Mouse (Mus musculus) liver, embryonic 15.5 days (tissue): ENCODE measurements around the gene Gm27021. TPM values are rescaled to one million over a fixed set of nuclear protein-coding genes. Genes with fewer than 3 reads are reported as not detected.

Source experiments
- ATAC-seq: fragments of 200-750 bp; cut with Nextera tagmentation; 2 replicates; pipeline ENCODE4 v1.8.0; 2017; ENCODE audit warnings: moderate number of reproducible peaks, mild to moderate bottlenecking, moderate library complexity; ENCODE audit not compliant: insufficient read depth
- H3K27ac ChIP-seq: fragments of 300-500 bp; sonication (generic); replicated peaks from 2 replicates; pipeline ENCODE4 v1.5.1; 2015; ENCODE audit warnings: mild to moderate bottlenecking, inconsistent platforms
- H3K27me3 ChIP-seq: fragments of 300-500 bp; sonication (generic); 2 replicates; pipeline ENCODE4 v1.6.1; 2015; ENCODE audit warnings: mild to moderate bottlenecking, inconsistent platforms
- H3K36me3 ChIP-seq: fragments of 300-500 bp; sonication (generic); replicated peaks from 2 replicates; pipeline ENCODE4 v1.6.1; 2015; ENCODE audit warnings: moderate library complexity, mild to moderate bottlenecking, inconsistent platforms
- H3K4me1 ChIP-seq: fragments of 300-500 bp; sonication (generic); replicated peaks from 2 replicates; pipeline ENCODE4 v1.6.1; 2015; ENCODE audit warnings: inconsistent platforms
- H3K4me2 ChIP-seq: fragments of 300-500 bp; sonication (generic); 2 replicates; pipeline ENCODE4 v1.6.1; 2015; ENCODE audit warnings: moderate library complexity, mild to moderate bottlenecking, inconsistent platforms
- H3K4me3 ChIP-seq: fragments of 300-500 bp; sonication (generic); replicated peaks from 2 replicates; pipeline ENCODE4 v1.5.1; 2015; ENCODE audit warnings: mild to moderate bottlenecking, inconsistent platforms
- H3K9ac ChIP-seq: fragments of 300-500 bp; sonication (generic); 2 replicates; pipeline ENCODE4 v1.6.1; 2015; ENCODE audit warnings: moderate library complexity, mild to moderate bottlenecking, inconsistent platforms
- H3K9me3 ChIP-seq: fragments of 300-500 bp; sonication (generic); replicated peaks from 2 replicates; pipeline ENCODE4 v1.6.1; 2016; ENCODE audit warnings: inconsistent platforms
- WGBS: fragments of 180-500 bp; shearing (Covaris S2); methylation state at CpG from one replicate; pipeline ENCODE4 v1.1.7; 2015; ENCODE audit warnings: mixed read lengths; ENCODE audit not compliant: insufficient replicate concordance; 5-methylcytosine and 5-hydroxymethylcytosine counted together
- polyA plus RNA-seq: library from polyadenylated mRNA; unstranded; fragments of >200 nt; fragmentation: Nextera tagmentation; extraction: Ambion mirVana; gene quantifications from 2 replicates; pipeline ENCODE4 v1.2.1, GENCODE M21; 2015

Gm27021 gene
- polyA plus RNA-seq, 1 experiment from 2014 or later: 0.35 TPM

GRCm38 (mm10) chr8:120563851-120564837, 103.7 kb downstream of the Gm27021 start:
- peaks cover 43% of the 10 kb centered on the region for H3K4me1 ChIP-seq
- H3K27ac ChIP-seq: peak overlapping the region; percentile 42
- no peaks in the 10 kb centered on the region for H3K27me3 ChIP-seq
- H3K4me2 ChIP-seq: no peak overlapping the region
- no peak overlapping the region for H3K9ac ChIP-seq
- no peaks in the 10 kb centered on the region for H3K9me3 ChIP-seq
- peaks cover 97% of the 10 kb centered on the region for H3K36me3 ChIP-seq
- peak; percentile 40 for ATAC-seq
- WGBS: 59% methylated on average over 20 of the region's 20 CpGs
- H3K4me3 ChIP-seq: no peak overlapping the region

GRCm38 (mm10) chr8:120563348-120563724, 104.5 kb downstream of the Gm27021 start:
- no peak overlapping the region for H3K4me3 ChIP-seq
- WGBS: 47% methylated on average over 8 of the region's 8 CpGs
- peaks cover 43% of the 10 kb centered on the region for H3K4me1 ChIP-seq
- no peaks in the 10 kb centered on the region for H3K27me3 ChIP-seq
- H3K4me2 ChIP-seq: no peak overlapping the region
- peak overlapping the region; percentile 42 for H3K27ac ChIP-seq
- no peaks in the 10 kb centered on the region for H3K9me3 ChIP-seq
- H3K9ac ChIP-seq: no peak overlapping the region
- H3K36me3 ChIP-seq: peaks cover 97% of the 10 kb centered on the region
- ATAC-seq: peak; percentile 3; the same call in 1 of the 2 replicates

DNA sequence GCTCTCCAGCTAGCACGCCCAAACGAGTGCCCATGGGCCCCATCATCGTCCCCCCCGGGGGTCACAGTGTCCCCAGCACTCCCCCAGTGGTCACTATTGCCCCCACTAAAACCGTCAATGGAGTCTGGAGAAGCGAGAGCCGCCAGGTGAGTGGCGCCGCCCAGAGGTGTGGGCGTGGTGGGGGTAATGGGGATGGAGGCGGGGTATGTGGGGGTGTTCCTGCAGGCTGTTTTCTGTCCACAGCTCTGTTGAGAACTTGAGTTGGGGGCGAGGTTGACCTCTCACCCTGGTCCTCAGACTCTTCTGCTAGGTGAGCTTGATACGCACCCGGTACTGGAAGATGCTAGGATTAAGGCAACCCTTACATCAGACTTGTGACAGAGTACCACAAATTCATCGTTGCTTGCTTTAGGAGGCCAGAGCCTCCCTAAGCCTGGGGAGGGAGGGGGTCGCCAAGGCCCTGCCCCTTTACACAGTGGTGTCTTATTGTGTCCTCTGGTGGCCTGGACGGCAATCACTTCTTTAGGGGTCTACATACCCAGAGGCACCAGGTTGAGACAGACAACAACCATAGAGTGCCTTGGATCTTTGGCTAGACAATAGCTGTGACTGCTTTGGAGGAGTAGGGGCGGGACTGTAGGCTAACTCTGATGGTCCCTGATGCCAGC, 105.1 kb downstream of the Gm27021 start:
- 84% methylated on average over 18 of the region's 18 CpGs for WGBS
- no peaks in the 10 kb centered on the region for H3K9me3 ChIP-seq
- H3K27me3 ChIP-seq: no peaks in the 10 kb centered on the region
- peaks cover 43% of the 10 kb centered on the region for H3K4me1 ChIP-seq
- no peak for ATAC-seq
- H3K4me3 ChIP-seq: no peak overlapping the region
- no peak overlapping the region for H3K4me2 ChIP-seq
- H3K36me3 ChIP-seq: peaks cover 97% of the 10 kb centered on the region
- H3K9ac ChIP-seq: no peak overlapping the region
- peak overlapping the region; percentile 42 for H3K27ac ChIP-seq

- peaks cover 52% of the 10 kb centered on the region for H3K4me1 ChIP-seq
- H3K9me3 ChIP-seq: no peaks in the 10 kb centered on the region
- H3K27ac ChIP-seq: no peak overlapping the region
- H3K27me3 ChIP-seq: no peaks in the 10 kb centered on the region
- no peak overlapping the region for H3K4me2 ChIP-seq
- 76% methylated on average over 22 of the region's 22 CpGs for WGBS
- no peak overlapping the region for H3K9ac ChIP-seq
- no peak for ATAC-seq
- H3K4me3 ChIP-seq: no peak overlapping the region
- H3K36me3 ChIP-seq: peaks cover 96% of the 10 kb centered on the region
Measured at GRCm38 (mm10) chr8:120561539-120562435, 106.1 kb downstream of the Gm27021 start.

DNA sequence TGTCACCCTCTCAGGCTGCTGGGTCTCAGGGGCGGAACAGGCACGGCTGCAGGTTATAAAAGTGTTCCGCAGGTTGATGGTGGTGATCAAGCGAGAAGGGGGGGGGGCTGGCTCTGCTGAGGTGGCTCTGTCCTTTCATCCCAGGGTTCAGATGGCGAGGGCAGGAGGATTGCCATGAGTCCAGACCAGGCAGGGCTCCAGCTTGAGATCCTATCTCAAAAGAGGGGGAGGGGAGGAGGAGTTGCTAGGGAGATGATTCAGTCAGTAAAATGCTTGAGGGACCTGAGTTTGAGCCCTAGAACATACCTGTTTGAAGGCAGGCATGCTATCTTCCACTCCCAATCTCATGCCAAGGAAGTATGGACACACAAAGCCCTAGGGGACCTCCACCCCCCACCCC, 107.3 kb downstream of the Gm27021 start:
- no peaks in the 10 kb centered on the region for H3K27me3 ChIP-seq
- no peak for ATAC-seq
- 83% methylated on average over 5 of the region's 5 CpGs for WGBS
- H3K27ac ChIP-seq: no peak overlapping the region
- peaks cover 96% of the 10 kb centered on the region for H3K36me3 ChIP-seq
- no peak overlapping the region for H3K9ac ChIP-seq
- no peak overlapping the region for H3K4me2 ChIP-seq
- no peak overlapping the region for H3K4me3 ChIP-seq
- no peaks in the 10 kb centered on the region for H3K9me3 ChIP-seq
- peaks cover 65% of the 10 kb centered on the region for H3K4me1 ChIP-seq

DNA sequence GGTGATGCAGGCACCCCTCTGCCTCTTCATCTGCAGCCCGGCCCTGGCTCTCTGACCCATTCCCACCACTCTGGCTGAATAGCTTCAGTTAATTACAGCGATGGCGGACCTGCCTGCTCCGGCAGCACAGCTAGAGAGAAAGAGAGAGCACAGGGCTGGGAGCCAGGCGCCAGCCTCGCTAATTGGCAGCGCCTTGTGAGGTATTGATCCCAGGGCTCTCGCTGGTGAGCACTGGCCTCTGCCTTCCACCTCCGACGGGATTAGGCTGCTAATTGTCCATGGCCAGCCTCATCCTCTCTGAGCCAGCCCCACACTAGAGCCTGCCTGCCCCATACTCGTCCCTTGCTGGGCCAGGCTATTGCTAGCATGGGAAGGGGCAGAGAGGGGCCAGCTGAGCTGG, 108.2 kb downstream of the Gm27021 start:
- 83% methylated on average over 11 of the region's 11 CpGs for WGBS
- ATAC-seq: no peak
- H3K4me3 ChIP-seq: no peak overlapping the region
- H3K36me3 ChIP-seq: peaks cover 96% of the 10 kb centered on the region
- no peak overlapping the region for H3K4me2 ChIP-seq
- H3K27me3 ChIP-seq: no peaks in the 10 kb centered on the region
- no peak overlapping the region for H3K27ac ChIP-seq
- no peaks in the 10 kb centered on the region for H3K9me3 ChIP-seq
- H3K9ac ChIP-seq: no peak overlapping the region
- peaks cover 73% of the 10 kb centered on the region for H3K4me1 ChIP-seq

Other genes with a start within 250 kb of the Gm27021 start
- 50.1 and 52.3 TPM in 2 replicates for gene Gins2, start 78.8 kb downstream of the Gm27021 start, polyA plus RNA-seq
- gene 1190005I06Rik, start 20.4 kb downstream of the Gm27021 start, polyA plus RNA-seq: 0.92 and 1.2 TPM in 2 replicates
- gene Cox4i1, start 143 bp upstream of the Gm27021 start, polyA plus RNA-seq: 638 and 673 TPM in 2 replicates
- gene Emc8, start 494 bp upstream of the Gm27021 start, polyA plus RNA-seq: 100 and 104 TPM in 2 replicates
- 17.4 and 18.8 TPM in 2 replicates for gene Irf8, start 68.3 kb upstream of the Gm27021 start, polyA plus RNA-seq